ENCODE assay signal across 24 mouse cellular contexts in genomic region chr4:154426901-154427300, GRCm38 (mm10).
"Had no signal": no experiment of that assay in that cellular context is flagged by ENCODE, and none has a peak within 500 bp of the region (broad histone marks: within the 10 kb centered on the region; RNA-seq: fewer than 3 reads in every experiment).

No protein-coding gene starts in this region.

- H3K4me2 ChIP-seq: limb, embryonic 12.5 days; liver, embryonic 12.5 days; liver, embryonic 15.5 days; lung, embryonic 15.5 days; neural tube, embryonic 12.5 days; neural tube, embryonic 15.5 days had no signal

- DNase-seq: kidney, adult 2 months; kidney, postnatal 14 days; kidney, postnatal 4 days; layer of hippocampus, adult 9-11 months; liver; lung, adult 18-20 months; lung, postnatal 10 days; lung, postnatal 36 days; midbrain, embryonic 14.5 days; right cerebral cortex, adult 18-20 months; right cerebral cortex, postnatal 14 days; right cerebral cortex, postnatal 4 days; thymus, adult 2 months; thymus, postnatal 14 days; thymus, postnatal 4 days had no signal

- H3K27me3 ChIP-seq: lung, embryonic 15.5 days had no signal

- ATAC-seq: liver, embryonic 12.5 days had no signal

- H3K4me1 ChIP-seq: liver, embryonic 15.5 days; megakaryocyte, embryonic 14.5 days had no signal

- H3K36me3 ChIP-seq: limb, embryonic 12.5 days; liver, embryonic 12.5 days; liver, embryonic 15.5 days; lung, embryonic 15.5 days; midbrain, embryonic 10.5 days; neural tube, embryonic 12.5 days; neural tube, embryonic 15.5 days had no signal

- H3K4me3 ChIP-seq: limb, embryonic 12.5 days; liver, embryonic 12.5 days; liver, embryonic 15.5 days; lung, embryonic 15.5 days; megakaryocyte, embryonic 14.5 days; midbrain, embryonic 10.5 days; neural tube, embryonic 12.5 days; neural tube, embryonic 15.5 days had no signal

- H3K9me3 ChIP-seq: limb, embryonic 12.5 days; liver, embryonic 12.5 days; liver, embryonic 15.5 days; lung, embryonic 15.5 days; megakaryocyte, embryonic 14.5 days; midbrain, embryonic 10.5 days; neural tube, embryonic 12.5 days; neural tube, embryonic 15.5 days had no signal

- H3K9ac ChIP-seq: limb, embryonic 12.5 days; liver, embryonic 12.5 days; liver, embryonic 15.5 days; lung, embryonic 15.5 days; neural tube, embryonic 12.5 days; neural tube, embryonic 15.5 days had no signal

- H3K27ac ChIP-seq: limb, embryonic 12.5 days; liver, embryonic 12.5 days; liver, embryonic 15.5 days; lung, embryonic 15.5 days; midbrain, embryonic 10.5 days; neural tube, embryonic 12.5 days; neural tube, embryonic 15.5 days; stomach, postnatal 0 days had no signal
